Mouse (Mus musculus) intestine, embryonic 14.5 days (tissue): ENCODE measurements at regions not wholly inside any gene's neighbourhood (a gene's known extent, or its start where the extent isn't known, plus 50 kb on each side); places are given as distances from the start of the nearest gene placed in this dataset.
"Not testable (repeated sequence)": the region's sequence is repeated elsewhere in the genome, so short reads cannot be mapped to it uniquely, and the experiment has no call there.

Source experiments
- ATAC-seq: fragments of 200-750 bp; cut with Nextera tagmentation; replicated peaks from 2 replicates; pipeline ENCODE4 v1.8.0; 2017; ENCODE audit warnings: low read depth, moderate number of reproducible peaks, moderate TSS enrichment, moderate library complexity; ENCODE audit not compliant: low FRiP score, low TSS enrichment
- DNase-seq: peaks from one replicate; pipeline ENCODE4 v3.0.0-alpha.2; 2018; ENCODE audit warnings: low spot score
- H3K27ac ChIP-seq: fragments of 300-500 bp; sonication (generic); 2 replicates; pipeline ENCODE4 v1.5.1; 2014; ENCODE audit warnings: low read depth, mild to moderate bottlenecking, control low read depth
- H3K27me3 ChIP-seq: fragments of 300-500 bp; sonication (generic); replicated peaks from 2 replicates; pipeline ENCODE4 v1.6.1; 2014; ENCODE audit warnings: low read length, control low read depth; ENCODE audit not compliant: control insufficient read depth, insufficient read depth
- H3K36me3 ChIP-seq: fragments of 300-500 bp; sonication (generic); 2 replicates; pipeline ENCODE4 v1.6.1; 2014; ENCODE audit warnings: low read length, control low read depth; ENCODE audit not compliant: control insufficient read depth, insufficient read depth
- H3K4me1 ChIP-seq: fragments of 300-500 bp; sonication (generic); replicated peaks from 2 replicates; pipeline ENCODE4 v1.6.1; 2014; ENCODE audit warnings: low read length, control low read depth, mixed read lengths; ENCODE audit not compliant: control insufficient read depth, insufficient read depth
- H3K4me2 ChIP-seq: fragments of 300-500 bp; sonication (generic); 2 replicates; pipeline ENCODE4 v1.6.1; 2014; ENCODE audit warnings: low read length
- H3K4me3 ChIP-seq: fragments of 300-500 bp; sonication (generic); 2 replicates; pipeline ENCODE4 v1.5.1; 2014; ENCODE audit warnings: low read depth, low read length, control low read depth, mixed read lengths
- H3K9ac ChIP-seq: fragments of 300-500 bp; sonication (generic); 2 replicates; pipeline ENCODE4 v1.6.1; 2014; ENCODE audit warnings: mild to moderate bottlenecking, low read length
- H3K9me3 ChIP-seq: fragments of 300-500 bp; sonication (generic); 2 replicates; pipeline ENCODE4 v1.6.1; 2016; ENCODE audit warnings: low read length, control low read depth; ENCODE audit not compliant: control insufficient read depth
- whole genome bisulfite sequencing: fragments of 180-500 bp; shearing (Covaris S2); extraction: QIAGEN DNeasy Blood & Tissue Kit; methylation state at CpG from one replicate; pipeline ENCODE4 v1.1.7; 2014; 5-methylcytosine and 5-hydroxymethylcytosine counted together

GRCm38 (mm10) chr17:49314196-49314595 is 114.0 kb upstream of the Mocs1 start:
- ATAC-seq (no peak), DNase-seq (no peak)
- Histone ChIP-seq H3K27me3 (no peaks in the 10 kb centered on the region), H3K9ac (no peak overlapping the region), H3K36me3 (no peaks in the 10 kb centered on the region), H3K4me2 (no peak overlapping the region), H3K9me3 (no peaks in the 10 kb centered on the region), H3K4me1 (no peaks in the 10 kb centered on the region), H3K4me3 (no peak overlapping the region), H3K27ac (no peak overlapping the region)
- WGBS = 88% methylated on average over 2 of the region's 2 CpGs

- no peak overlapping the region for H3K27ac ChIP-seq
- ATAC-seq = no peak
- H3K27me3 ChIP-seq = no peaks in the 10 kb centered on the region
- WGBS = 80% methylated on average over 4 of the region's 4 CpGs
- no peaks in the 10 kb centered on the region for H3K9me3 ChIP-seq
- no peak overlapping the region for H3K4me2 ChIP-seq
- H3K4me1 ChIP-seq = no peaks in the 10 kb centered on the region
- H3K9ac ChIP-seq = no peak overlapping the region
- no peak for DNase-seq
- H3K4me3 ChIP-seq = no peak overlapping the region
- no peaks in the 10 kb centered on the region for H3K36me3 ChIP-seq
These were observed 100.6 kb upstream of the Mocs1 start for GRCm38 (mm10) chr17:49327524-49327923.

DNA sequence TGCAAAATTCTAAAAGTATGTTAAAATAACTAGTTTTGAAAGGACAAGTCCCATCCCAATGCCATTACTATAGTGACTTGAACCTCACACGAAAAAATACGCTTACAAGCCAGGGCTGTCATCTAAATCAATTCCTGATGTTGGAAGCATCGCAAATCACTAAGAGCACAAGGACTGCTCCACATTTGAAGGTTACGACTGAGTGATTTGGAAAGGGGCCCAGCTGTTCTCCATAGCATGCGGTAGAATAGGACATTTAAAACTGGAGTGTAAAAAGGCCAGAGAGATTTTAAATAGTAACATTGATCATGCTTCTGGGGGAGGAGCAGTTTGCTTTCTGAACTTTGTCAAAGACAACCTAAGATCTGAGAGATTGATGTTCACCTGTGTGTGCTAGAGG is 92.8 kb upstream of the Mocs1 start:
- WGBS = 66% methylated on average over 5 of the region's 5 CpGs
- DNase-seq = no peak
- no peak for ATAC-seq
- no peak overlapping the region for H3K4me3 ChIP-seq
- no peak overlapping the region for H3K27ac ChIP-seq
- H3K4me2 ChIP-seq = no peak overlapping the region
- H3K36me3 ChIP-seq = no peaks in the 10 kb centered on the region
- H3K9me3 ChIP-seq = 0 out of 2 replicates have a peak, but pooled peaks cover 3% of the 10 kb centered on the region
- H3K27me3 ChIP-seq = no peaks in the 10 kb centered on the region
- H3K9ac ChIP-seq = no peak overlapping the region
- H3K4me1 ChIP-seq = no peaks in the 10 kb centered on the region

DNA sequence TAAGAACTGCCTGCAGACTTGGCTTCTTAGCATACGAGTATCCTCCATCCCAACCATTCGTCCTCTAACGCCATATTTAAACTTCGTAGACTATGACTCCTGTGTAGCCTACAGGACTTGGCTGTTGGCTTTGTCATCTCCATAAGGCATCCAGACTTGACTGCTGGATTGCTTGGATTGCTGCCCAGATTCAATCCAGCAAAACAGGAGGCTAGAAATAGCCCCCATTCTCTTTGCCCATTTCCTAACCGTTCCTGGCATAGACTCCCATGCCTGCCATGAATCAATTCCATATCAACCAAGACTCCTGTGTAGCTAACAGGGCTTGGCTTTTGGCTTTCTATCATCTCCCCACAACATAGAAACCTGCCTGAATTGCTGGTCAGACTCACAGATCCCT is 90.3 kb upstream of the Mocs1 start:
- H3K4me3 ChIP-seq = no peak overlapping the region
- 92% methylated on average over 5 of the region's 5 CpGs for WGBS
- no peak for ATAC-seq

DNA sequence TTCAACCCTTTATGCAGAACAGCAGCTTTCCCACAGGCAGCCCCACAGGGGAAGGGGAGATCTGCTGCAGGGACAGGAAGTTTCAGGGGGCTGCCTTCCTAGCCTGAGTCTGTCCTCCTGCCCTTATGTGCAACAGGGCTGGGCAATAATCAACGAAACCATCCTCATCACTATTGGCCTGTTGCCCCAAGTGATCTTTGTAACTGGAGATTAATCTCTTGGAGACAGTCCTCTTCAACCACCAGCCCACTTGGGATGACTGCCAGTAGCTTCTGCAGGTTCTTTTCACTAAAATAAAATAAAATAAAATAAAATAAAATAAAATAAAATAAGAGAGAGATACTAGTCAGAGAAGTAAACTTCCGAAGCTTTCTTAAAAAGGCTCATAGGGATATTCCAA is 85.5 kb upstream of the Mocs1 start:
- H3K36me3 ChIP-seq = no peaks in the 10 kb centered on the region
- H3K27me3 ChIP-seq = no peaks in the 10 kb centered on the region
- ATAC-seq = no peak
- H3K9me3 ChIP-seq = no peaks in the 10 kb centered on the region
- WGBS = 82% methylated on average over 2 of the region's 2 CpGs
- H3K4me1 ChIP-seq = no peaks in the 10 kb centered on the region
- DNase-seq = no peak
- no peak overlapping the region for H3K4me2 ChIP-seq
- no peak overlapping the region for H3K9ac ChIP-seq
- H3K4me3 ChIP-seq = no peak overlapping the region
- no peak overlapping the region for H3K27ac ChIP-seq

More for the DNA sequence above, 90.3 kb upstream of the Mocs1 start:
- H3K9me3 ChIP-seq = 0 out of 2 replicates have a peak, but pooled peaks cover 2% of the 10 kb centered on the region
- no peaks in the 10 kb centered on the region for H3K36me3 ChIP-seq
- no peak overlapping the region for H3K4me2 ChIP-seq
- H3K9ac ChIP-seq = no peak overlapping the region
- H3K27me3 ChIP-seq = no peaks in the 10 kb centered on the region
- H3K4me1 ChIP-seq = no peaks in the 10 kb centered on the region
- DNase-seq = no peak
- no peak overlapping the region for H3K27ac ChIP-seq

DNA sequence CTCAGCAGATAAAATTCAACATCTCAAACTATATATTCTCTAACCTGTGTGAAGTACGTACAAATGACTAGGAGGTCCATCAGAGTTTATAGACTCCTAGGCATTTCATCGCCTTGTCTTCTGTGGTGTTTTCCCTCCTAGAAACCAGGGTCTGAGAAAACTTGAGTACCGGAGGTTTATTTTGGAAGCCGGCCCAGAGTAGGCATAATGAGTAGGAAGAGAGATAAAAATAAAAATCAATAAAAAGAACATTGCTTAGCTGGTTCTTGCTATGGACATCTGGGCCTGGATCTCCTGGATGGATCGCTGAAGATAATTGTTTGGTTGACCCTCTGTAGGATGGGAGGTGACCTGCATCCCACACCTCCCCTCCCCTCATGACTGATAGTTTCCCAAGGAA is 81.5 kb upstream of the Mocs1 start:
- DNase-seq = no peak
- Histone ChIP-seq H3K27me3 (no peaks in the 10 kb centered on the region), H3K36me3 (no peaks in the 10 kb centered on the region), H3K27ac (no peak overlapping the region), H3K4me3 (no peak overlapping the region), H3K4me2 (no peak overlapping the region), H3K9me3 (0 out of 2 replicates have a peak, but pooled peaks cover 2% of the 10 kb centered on the region), H3K9ac (no peak overlapping the region), H3K4me1 (no peaks in the 10 kb centered on the region; the same call in 1 of the 2 replicates)
- ATAC-seq = no peak
- WGBS = 73% methylated on average over 5 of the region's 5 CpGs

- 74% methylated on average over 9 of the region's 9 CpGs for WGBS
- Histone ChIP-seq H3K27me3 (no peaks in the 10 kb centered on the region), H3K4me2 (no peak overlapping the region), H3K27ac (no peak overlapping the region), H3K4me1 (no peaks in the 10 kb centered on the region; the same call in 1 of the 2 replicates), H3K36me3 (no peaks in the 10 kb centered on the region), H3K9me3 (0 out of 2 replicates have a peak, but pooled peaks cover 2% of the 10 kb centered on the region), H3K9ac (no peak overlapping the region), H3K4me3 (no peak overlapping the region)
- DNase-seq (no peak), ATAC-seq (no peak)
These were observed 78.8 kb upstream of the Mocs1 start for GRCm38 (mm10) chr17:49349328-49349727.

DNA sequence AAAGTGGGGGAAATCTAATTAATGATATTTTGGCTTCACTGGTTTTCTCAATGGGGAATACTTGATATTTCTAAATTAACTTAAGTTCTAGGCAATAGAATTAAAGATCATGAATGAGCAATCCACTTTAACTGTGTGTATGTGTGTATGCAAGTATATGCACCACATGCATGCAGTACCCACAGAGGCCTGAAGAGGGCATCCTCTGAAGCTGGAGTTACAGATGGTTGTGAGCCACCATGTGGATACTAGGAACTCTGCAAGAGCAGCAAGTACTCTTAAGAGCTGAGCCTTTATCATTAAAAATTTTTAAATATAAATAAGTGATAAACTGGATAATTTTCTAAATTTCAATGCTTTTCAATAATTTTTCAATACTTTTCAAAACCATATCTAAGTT is 69.0 kb upstream of the Mocs1 start:
- Histone ChIP-seq H3K9ac (no peak overlapping the region), H3K27me3 (no peaks in the 10 kb centered on the region), H3K9me3 (peaks cover 2% of the 10 kb centered on the region; the same call in 1 of the 2 replicates), H3K4me2 (no peak overlapping the region), H3K27ac (no peak overlapping the region), H3K36me3 (no peaks in the 10 kb centered on the region), H3K4me1 (no peaks in the 10 kb centered on the region), H3K4me3 (no peak overlapping the region)
- no peak for ATAC-seq
- DNase-seq = peak; percentile 57

DNA sequence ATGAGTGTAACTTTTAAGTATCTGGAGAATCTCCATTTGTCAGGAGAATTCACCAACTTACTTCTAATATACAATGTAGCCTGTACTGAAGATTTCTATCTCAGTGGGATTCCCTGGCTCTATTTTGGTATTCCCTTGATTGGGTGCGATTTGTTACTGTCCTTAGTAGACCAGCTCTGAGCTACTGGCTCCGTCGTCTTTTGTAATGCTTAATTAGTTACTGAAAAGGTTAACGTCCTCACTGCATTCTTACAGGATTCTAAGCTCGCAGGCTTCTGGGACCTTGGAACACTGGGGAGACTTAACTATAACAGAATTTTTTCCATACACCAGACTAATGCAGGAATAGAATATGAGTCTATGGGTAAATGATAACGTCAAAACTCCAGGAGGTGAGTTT is 67.9 kb upstream of the Mocs1 start:
- H3K4me3 ChIP-seq, ATAC-seq, H3K9ac ChIP-seq, H3K36me3 ChIP-seq, DNase-seq, H3K27ac ChIP-seq, H3K9me3 ChIP-seq, H3K27me3 ChIP-seq, H3K4me2 ChIP-seq, H3K4me1 ChIP-seq: not testable (repeated sequence)
- WGBS = 58% methylated on average over 6 of the region's 6 CpGs
